Mouse (Mus musculus) gonadal fat pad, adult 2 months (tissue): ENCODE data around the gene Ctla2a. TPM values are rescaled to one million over a fixed set of nuclear protein-coding genes. Genes with fewer than 3 reads are reported as not detected.
"Not testable (repeated sequence)": the region's sequence is repeated elsewhere in the genome, so short reads cannot be mapped to it uniquely, and the experiment has no call there.

Source experiments
- DNase-seq: peaks from one replicate; pipeline ENCODE4 v3.0.0-alpha.2; 2012; ENCODE audit warnings: low read depth
- polyA plus RNA-seq: library from polyadenylated mRNA; depleted of rRNA; stranded (reverse); fragments of >200 nt; gene quantifications from 2 replicates; pipeline ENCODE4 v1.2.3, GENCODE M21; 2012; rRNA removed

Ctla2a gene
- 12.2 and 18.5 TPM in 2 replicates for polyA plus RNA-seq

DNA sequence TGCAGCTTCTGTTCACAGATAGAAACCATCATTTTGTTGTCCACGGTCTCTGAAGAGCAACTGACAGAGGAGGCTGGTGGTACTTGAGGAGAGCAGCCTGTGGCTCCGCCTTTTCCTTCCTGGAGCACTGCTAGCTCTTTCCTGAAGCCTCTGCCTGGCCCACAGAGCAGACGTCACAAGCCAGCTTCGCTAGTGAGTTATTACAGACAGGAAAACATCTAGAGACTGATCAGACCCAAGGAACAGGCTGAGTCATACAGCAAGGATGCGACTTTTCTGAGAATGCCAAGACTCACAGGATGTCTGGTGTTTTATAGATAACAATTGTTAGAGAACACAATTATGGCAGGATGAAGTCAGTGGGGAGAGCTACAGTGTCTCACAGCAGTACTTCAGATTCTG is at the start of gene Ctla2a, which contains the start of gene Gm49391:
Ctla2a (minus strand) TSS at position 126 of the 402 bp plus-strand sequence.
Gm49391 (minus strand) TSS at position 72 of the 402 bp plus-strand sequence.
- no peak for DNase-seq

DNA sequence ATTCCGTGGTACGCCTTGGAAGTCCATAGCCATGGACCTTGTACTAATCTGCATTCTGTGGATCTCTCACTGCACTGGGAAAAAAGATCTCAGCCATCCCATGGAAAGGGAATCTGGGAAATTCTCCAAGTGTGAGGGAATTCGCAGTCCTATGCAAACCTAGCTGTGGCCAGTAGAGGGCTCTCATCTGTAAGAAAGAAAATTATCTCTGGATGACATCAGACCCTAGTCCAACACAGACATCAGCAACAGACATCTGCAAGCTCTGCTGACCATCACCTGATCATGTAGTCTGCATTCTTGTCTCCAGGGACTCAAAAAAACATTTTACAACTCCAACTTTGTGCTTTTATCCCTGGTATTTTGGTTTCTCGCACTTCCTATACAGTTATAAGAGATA is 35.9 kb upstream of the Ctla2a start:
- DNase-seq = not testable (repeated sequence)

DNA sequence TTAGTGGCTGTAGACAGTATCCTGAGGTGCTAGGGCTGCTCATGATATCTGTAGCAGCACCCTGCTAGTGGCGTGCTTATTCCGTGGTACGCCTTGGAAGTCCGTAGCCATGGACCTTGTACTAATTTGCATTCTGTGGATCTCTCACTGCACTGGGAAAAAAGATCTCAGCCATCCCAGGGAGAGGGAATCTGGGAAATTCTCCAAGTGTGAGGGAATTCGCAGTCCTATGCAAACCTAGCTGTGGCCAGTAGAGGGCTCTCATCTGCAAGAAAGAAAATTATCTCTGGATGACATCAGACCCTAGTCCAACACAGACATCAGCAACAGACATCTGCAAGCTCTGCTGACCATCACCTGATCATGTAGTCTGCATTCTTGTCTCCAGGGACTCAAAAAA is 27.6 kb upstream of the Ctla2a start:
- DNase-seq = not testable (repeated sequence)

DNA sequence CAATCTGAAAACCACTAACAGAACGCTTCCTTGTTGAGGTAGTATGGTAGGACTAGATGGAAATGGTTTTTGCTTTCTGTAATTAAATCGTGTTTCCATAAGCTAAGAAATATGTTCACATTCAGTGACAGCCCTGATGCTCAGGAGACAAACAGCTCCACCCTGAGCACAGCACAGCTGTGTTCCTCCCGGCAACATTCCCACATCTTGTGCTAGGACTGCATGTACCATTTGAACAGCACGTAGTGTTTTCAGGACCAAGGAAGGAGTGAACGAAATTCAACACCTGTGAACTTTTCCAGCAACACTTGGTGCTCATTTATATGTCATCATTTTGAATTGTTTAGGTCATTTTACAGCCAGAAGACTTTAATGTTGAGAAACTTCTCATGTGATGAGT is 25.3 kb upstream of the Ctla2a start:
- no peak for DNase-seq

DNA sequence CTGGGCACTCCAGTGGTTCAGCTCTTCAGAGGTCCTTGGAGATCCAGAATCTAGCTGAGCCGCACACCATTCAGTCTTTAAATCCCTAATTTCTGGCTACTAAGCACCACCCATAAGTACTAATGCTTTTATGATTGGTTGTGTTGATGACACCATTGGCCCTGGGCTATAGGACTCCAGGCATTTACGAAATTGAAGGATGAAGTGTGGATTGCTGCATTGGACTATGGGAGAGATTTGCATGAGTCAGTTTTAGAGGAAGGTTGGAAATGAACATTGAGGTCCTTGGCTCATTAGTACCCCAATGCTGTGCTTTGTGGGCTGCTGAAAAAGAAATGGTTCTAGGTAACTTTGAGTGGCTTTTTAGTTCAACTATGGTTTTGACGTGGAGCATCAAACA is 5.5 kb upstream of the Ctla2a start, which contains the start of gene Tpbpa:
Tpbpa (minus strand) TSS at position 101 of the 400 bp plus-strand sequence.
- DNase-seq = not testable (repeated sequence)

DNA sequence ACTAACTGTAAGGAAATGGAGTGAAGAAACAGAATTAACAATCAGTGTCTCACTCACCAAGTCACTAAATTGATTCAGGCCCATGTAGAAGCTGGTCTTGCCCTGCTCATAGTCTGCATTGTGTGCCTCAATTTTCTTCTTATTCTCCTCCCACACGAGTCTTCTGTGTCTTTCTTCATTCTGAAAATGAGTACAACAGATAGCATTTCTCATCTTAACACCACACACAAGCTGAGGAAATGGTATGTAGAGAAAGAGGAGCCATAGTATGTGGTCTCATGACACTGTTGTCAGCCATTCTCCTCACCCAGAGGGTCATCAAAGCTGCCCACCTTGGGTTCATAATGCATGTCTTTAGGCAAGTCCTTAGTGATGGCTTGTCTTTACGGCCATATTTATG is 935 bp downstream of the Ctla2a start, which contains the start of gene Gm49393:
Gm49393 (minus strand) TSS at position 101 of the 400 bp plus-strand sequence.
- DNase-seq = not testable (repeated sequence)

DNA sequence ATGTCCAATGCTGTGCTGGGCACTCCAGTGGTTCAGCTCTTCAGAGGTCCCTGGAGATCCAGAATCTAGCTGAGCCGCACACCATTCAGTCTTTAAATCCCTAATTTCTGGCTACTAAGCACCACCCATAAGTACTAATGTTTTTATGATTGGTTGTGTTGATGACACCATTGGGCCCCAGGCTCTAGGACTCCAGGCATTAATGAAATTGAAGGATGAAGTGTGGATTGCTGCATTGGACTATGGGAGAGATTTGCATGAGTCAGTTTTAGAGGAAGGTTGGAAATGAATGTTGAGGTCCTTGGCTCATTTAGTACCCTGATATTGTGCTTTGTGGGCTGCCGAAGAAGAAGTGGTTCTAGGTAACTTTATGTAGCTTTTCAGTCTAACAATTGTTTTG is 31.6 kb downstream of the Ctla2a start, which contains the start of gene Tpbpb:
Tpbpb (minus strand) TSS at position 101 of the 400 bp plus-strand sequence.
- DNase-seq = not testable (repeated sequence)

DNA sequence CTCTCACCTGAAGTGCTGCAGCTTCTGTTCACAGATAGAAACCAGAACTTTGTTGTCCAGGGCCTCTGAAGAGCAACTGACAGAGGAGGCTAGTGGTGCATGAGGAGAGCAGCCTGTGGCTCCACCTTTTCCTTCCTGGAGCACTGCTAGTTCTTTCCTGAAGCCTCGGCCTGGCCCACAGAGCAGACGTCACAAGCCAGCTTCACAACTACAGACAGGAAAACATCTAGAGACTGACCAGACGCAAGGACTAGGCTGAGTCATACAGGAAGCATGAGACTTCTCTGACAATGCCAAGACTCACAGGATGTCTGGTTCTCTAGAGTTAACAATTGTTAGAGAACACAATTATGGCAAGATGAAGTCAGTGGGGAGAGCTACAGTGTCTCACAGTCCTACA is 39.1 kb downstream of the Ctla2a start, which contains the start of gene Ctla2b:
Ctla2b (minus strand) TSS at position 120 of the 400 bp plus-strand sequence.
- no peak for DNase-seq

DNA sequence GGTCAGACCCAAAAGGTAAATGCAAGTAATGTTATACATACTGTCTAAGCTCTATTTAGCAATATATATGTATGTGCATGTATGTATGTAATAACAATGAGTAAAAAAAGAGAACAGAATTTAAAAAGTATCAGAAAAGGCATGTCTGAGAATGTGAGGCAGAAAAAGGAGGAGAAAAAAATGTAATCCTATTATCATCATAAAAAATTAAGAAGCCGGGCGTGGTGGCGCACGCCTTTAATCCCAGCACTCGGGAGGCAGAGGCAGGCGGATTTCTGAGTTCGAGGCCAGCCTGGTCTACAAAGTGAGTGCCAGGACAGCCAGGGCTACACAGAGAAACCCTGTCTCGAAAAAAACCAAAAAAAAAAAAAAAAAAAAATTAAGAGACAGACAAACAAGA is 39.6 kb downstream of the Ctla2a start, which contains the start of gene Gm49392:
Gm49392 (minus strand) TSS at position 101 of the 400 bp plus-strand sequence.
- not testable (repeated sequence) for DNase-seq

DNA sequence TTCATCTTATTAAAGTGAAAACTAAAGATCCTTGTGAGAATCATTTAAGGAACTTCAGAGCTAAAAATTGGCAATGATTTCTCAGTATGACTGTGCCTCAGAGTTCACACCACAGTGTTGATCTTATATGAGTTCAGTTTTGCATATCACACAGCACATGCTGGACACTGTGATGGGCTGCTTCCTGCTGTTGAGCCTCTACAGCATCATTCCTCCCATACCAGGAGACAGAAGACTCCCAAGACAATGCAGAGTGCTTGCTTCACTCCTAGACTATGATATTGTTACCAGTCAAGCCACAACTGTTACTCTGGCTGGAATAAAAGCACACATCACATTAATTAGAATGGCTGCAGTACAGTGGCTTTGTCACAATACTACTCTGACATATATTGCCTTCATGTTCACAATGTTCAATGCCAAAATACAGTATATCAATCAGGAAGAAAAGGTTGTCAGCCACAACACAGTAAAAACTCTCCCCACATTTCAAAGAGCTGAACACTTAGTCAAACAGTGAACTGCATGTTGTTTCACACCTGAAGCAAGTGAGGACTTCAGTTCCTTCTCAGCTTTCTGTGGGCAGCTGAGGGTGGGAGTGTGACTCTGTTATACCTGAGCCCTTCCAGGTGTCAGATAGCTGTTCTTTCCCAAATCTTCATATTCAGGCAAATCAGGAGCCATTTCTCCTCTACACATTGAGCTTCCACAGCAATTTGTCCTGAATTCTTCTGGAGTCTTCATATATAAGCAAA is 40.8 kb downstream of the Ctla2a start:
- DNase-seq = no peak

DNA sequence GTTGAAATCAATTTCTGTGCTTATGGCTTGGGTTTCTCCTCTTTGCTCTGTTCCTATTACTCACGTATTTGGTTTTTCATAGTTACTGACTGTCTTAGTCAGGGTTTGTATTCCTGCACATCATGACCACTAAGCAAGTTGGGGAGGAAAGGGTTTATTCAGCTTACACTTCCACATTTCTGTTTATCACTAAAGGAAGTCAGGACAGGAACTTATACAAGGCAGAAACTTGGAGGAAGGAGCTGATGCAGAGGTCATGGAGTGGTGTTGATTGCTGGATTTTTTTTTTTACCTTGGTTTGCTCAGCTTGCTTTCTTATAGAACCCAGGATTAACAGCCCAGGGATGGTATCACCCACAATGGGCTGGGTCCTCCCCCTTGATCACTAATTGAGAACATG is 44.1 kb downstream of the Ctla2a start:
- no peak for DNase-seq

Other genes with a start within 250 kb of the Ctla2a start
- not detected in 2 replicates for gene BC051665, start 150.3 kb downstream of the Ctla2a start, polyA plus RNA-seq
- not detected in 2 replicates for gene Ctsll3, start 133.8 kb downstream of the Ctla2a start, polyA plus RNA-seq
- gene 4930486L24Rik, start 72.2 kb downstream of the Ctla2a start, polyA plus RNA-seq = 0.27 and 0.59 TPM in 2 replicates
- 0.20 and 0.23 TPM in 2 replicates for gene Gm49392, start 39.7 kb downstream of the Ctla2a start, polyA plus RNA-seq
- gene Ctla2b, start 39.2 kb downstream of the Ctla2a start, polyA plus RNA-seq = 2.3 and 2.5 TPM in 2 replicates
- gene Tpbpb, start 31.7 kb downstream of the Ctla2a start, polyA plus RNA-seq = not detected in 2 replicates
- gene Gm49393, start 1.0 kb downstream of the Ctla2a start, polyA plus RNA-seq = not detected in 2 replicates
- gene Gm49391, start 54 bp downstream of the Ctla2a start, polyA plus RNA-seq = 2.0 and 2.4 TPM in 2 replicates
- not detected in 2 replicates for gene Tpbpa, start 5.4 kb upstream of the Ctla2a start, polyA plus RNA-seq
- not detected in 2 replicates for gene Ctsj, start 69.3 kb upstream of the Ctla2a start, polyA plus RNA-seq
- gene Ctsq, start 104.0 kb upstream of the Ctla2a start, polyA plus RNA-seq = not detected in 2 replicates
- not detected in 2 replicates for gene Ctsr, start 227.6 kb upstream of the Ctla2a start, polyA plus RNA-seq